Mouse (Mus musculus) lung, adult 2 months (tissue): ENCODE results near the gene Tes3-ps.

Source experiments
- CTCF ChIP-seq: fragments of 200-500 bp; IDR thresholded peaks from 2 replicates; pipeline ENCODE4 v1.5.1; 2011; ENCODE audit warnings: mild to moderate bottlenecking, low read length, control low read depth; ENCODE audit not compliant: insufficient read depth
- POLR2A ChIP-seq: fragments of 200-500 bp; IDR thresholded peaks from 2 replicates; pipeline ENCODE4 v1.6.1; 2011; ENCODE audit warnings: low read depth, mild to moderate bottlenecking, control low read depth, low read length, borderline replicate concordance; ENCODE audit errors: extremely low read depth

- TF ChIP-seq POLR2A (no peak), CTCF (no peak)
Observed at GRCm38 (mm10) chr13:49471981-49472675, 21.0 kb upstream of the Tes3-ps start.
